Mouse (Mus musculus): ENCODE measurements around the gene F13b. TPM values are rescaled to one million over a fixed set of nuclear protein-coding genes. Genes with fewer than 3 reads are reported as not detected.

The F13b gene
- polyA plus RNA-seq, 1 experiment from 2014 or later, result not detected

GRCm38 (mm10) chr1:139494630-139495029, 6.9 kb upstream of the F13b start:
- H3K36me3 ChIP-seq (ENCODE audit: control insufficient read depth, insufficient read depth, low read length), result no peaks in the 10 kb centered on the region
- H3K4me3 ChIP-seq (ENCODE audit: low read depth, low read length), result no peak overlapping the region
- no peak overlapping the region for H3K27ac ChIP-seq (ENCODE audit: low read length)
- H3K9ac ChIP-seq (ENCODE audit: low read depth, low read length), result no peak overlapping the region
- H3K4me2 ChIP-seq (ENCODE audit: low read length), result no peak overlapping the region
- no peaks in the 10 kb centered on the region for H3K27me3 ChIP-seq (ENCODE audit: control insufficient read depth, insufficient read depth, low read depth, low read length)
- ATAC-seq, result no peak
- H3K4me1 ChIP-seq (ENCODE audit: control insufficient read depth, insufficient read depth, low read length), result no peaks in the 10 kb centered on the region
- no peaks in the 10 kb centered on the region for H3K9me3 ChIP-seq (replicated peaks; ENCODE audit: control insufficient read depth, low read length, poor library complexity, severe bottlenecking)
- WGBS, result 55% methylated on average over 3 of the region's 3 CpGs

GRCm38 (mm10) chr1:139495408-139495807, 6.1 kb upstream of the F13b start:
- 97% methylated on average over 2 of the region's 2 CpGs for WGBS
- no peak for ATAC-seq

GRCm38 (mm10) chr1:139496212-139496611, 5.3 kb upstream of the F13b start:
- H3K4me2 ChIP-seq (ENCODE audit: low read length), result no peak overlapping the region
- H3K4me3 ChIP-seq (ENCODE audit: low read depth, low read length), result no peak overlapping the region
- H3K9ac ChIP-seq (ENCODE audit: low read depth, low read length), result no peak overlapping the region
- no peaks in the 10 kb centered on the region for H3K27me3 ChIP-seq (ENCODE audit: control insufficient read depth, insufficient read depth, low read depth, low read length)
- no peaks in the 10 kb centered on the region for H3K4me1 ChIP-seq (ENCODE audit: control insufficient read depth, insufficient read depth, low read length)
- H3K36me3 ChIP-seq (ENCODE audit: control insufficient read depth, insufficient read depth, low read length), result no peaks in the 10 kb centered on the region
- no peak overlapping the region for H3K27ac ChIP-seq (ENCODE audit: low read length)
- no peak for ATAC-seq
- 85% methylated on average over 3 of the region's 3 CpGs for WGBS
- H3K9me3 ChIP-seq (replicated peaks; ENCODE audit: control insufficient read depth, low read length, poor library complexity, severe bottlenecking), result no peaks in the 10 kb centered on the region

More at GRCm38 (mm10) chr1:139495408-139495807, 6.1 kb upstream of the F13b start:
- Histone ChIP-seq H3K9me3 (replicated peaks; ENCODE audit: control insufficient read depth, low read length, poor library complexity, severe bottlenecking) (no peaks in the 10 kb centered on the region), H3K4me3 (ENCODE audit: low read depth, low read length) (no peak overlapping the region), H3K27me3 (ENCODE audit: control insufficient read depth, insufficient read depth, low read depth, low read length) (no peaks in the 10 kb centered on the region), H3K36me3 (ENCODE audit: control insufficient read depth, insufficient read depth, low read length) (no peaks in the 10 kb centered on the region), H3K27ac (ENCODE audit: low read length) (no peak overlapping the region), H3K9ac (ENCODE audit: low read depth, low read length) (no peak overlapping the region), H3K4me2 (ENCODE audit: low read length) (no peak overlapping the region), H3K4me1 (ENCODE audit: control insufficient read depth, insufficient read depth, low read length) (no peaks in the 10 kb centered on the region)

- no peak for ATAC-seq
- no peaks in the 10 kb centered on the region for H3K27me3 ChIP-seq (ENCODE audit: control insufficient read depth, insufficient read depth, low read depth, low read length)
- H3K4me3 ChIP-seq (ENCODE audit: low read depth, low read length), result no peak overlapping the region
- H3K27ac ChIP-seq (ENCODE audit: low read length), result no peak overlapping the region
- H3K4me2 ChIP-seq (ENCODE audit: low read length), result no peak overlapping the region
- H3K9ac ChIP-seq (ENCODE audit: low read depth, low read length), result no peak overlapping the region
- H3K9me3 ChIP-seq (replicated peaks; ENCODE audit: control insufficient read depth, low read length, poor library complexity, severe bottlenecking), result no peaks in the 10 kb centered on the region
- no peaks in the 10 kb centered on the region for H3K36me3 ChIP-seq (ENCODE audit: control insufficient read depth, insufficient read depth, low read length)
- H3K4me1 ChIP-seq (ENCODE audit: control insufficient read depth, insufficient read depth, low read length), result no peaks in the 10 kb centered on the region
Measured at GRCm38 (mm10) chr1:139499751-139500150, 1.8 kb upstream of the F13b start.

GRCm38 (mm10) chr1:139514556-139514955, 13.1 kb downstream of the F13b start:
- H3K27me3 ChIP-seq (ENCODE audit: control insufficient read depth, insufficient read depth, low read depth, low read length), result no peaks in the 10 kb centered on the region
- no peak overlapping the region for H3K4me3 ChIP-seq (ENCODE audit: low read depth, low read length)
- no peak overlapping the region for H3K9ac ChIP-seq (ENCODE audit: low read depth, low read length)
- H3K4me2 ChIP-seq (ENCODE audit: low read length), result no peak overlapping the region
- no peaks in the 10 kb centered on the region for H3K4me1 ChIP-seq (ENCODE audit: control insufficient read depth, insufficient read depth, low read length)
- H3K9me3 ChIP-seq (replicated peaks; ENCODE audit: control insufficient read depth, low read length, poor library complexity, severe bottlenecking), result no peaks in the 10 kb centered on the region
- no peak for ATAC-seq
- 93% methylated on average over 12 of the region's 12 CpGs for WGBS
- no peak overlapping the region for H3K27ac ChIP-seq (ENCODE audit: low read length)
- no peaks in the 10 kb centered on the region for H3K36me3 ChIP-seq (ENCODE audit: control insufficient read depth, insufficient read depth, low read length)

- Histone ChIP-seq H3K9me3 (replicated peaks; ENCODE audit: control insufficient read depth, low read length, poor library complexity, severe bottlenecking) (no peaks in the 10 kb centered on the region), H3K27ac (ENCODE audit: low read length) (no peak overlapping the region), H3K4me2 (ENCODE audit: low read length) (no peak overlapping the region), H3K4me1 (ENCODE audit: control insufficient read depth, insufficient read depth, low read length) (no peaks in the 10 kb centered on the region), H3K36me3 (ENCODE audit: control insufficient read depth, insufficient read depth, low read length) (no peaks in the 10 kb centered on the region), H3K4me3 (ENCODE audit: low read depth, low read length) (no peak overlapping the region), H3K9ac (ENCODE audit: low read depth, low read length) (no peak overlapping the region), H3K27me3 (ENCODE audit: control insufficient read depth, insufficient read depth, low read depth, low read length) (no peaks in the 10 kb centered on the region)
- ATAC-seq, result no peak
- 94% methylated on average over 1 of the region's 1 CpGs for whole genome bisulfite sequencing
Measured at GRCm38 (mm10) chr1:139548536-139548935, 47.0 kb downstream of the F13b start.

GRCm38 (mm10) chr1:139551311-139551710, 49.8 kb downstream of the F13b start:
- Histone ChIP-seq H3K4me2 (ENCODE audit: low read length) (no peak overlapping the region), H3K9me3 (replicated peaks; ENCODE audit: control insufficient read depth, low read length, poor library complexity, severe bottlenecking) (no peaks in the 10 kb centered on the region)
- WGBS, result 85% methylated on average over 1 of the region's 1 CpGs

GRCm38 (mm10) chr1:139560024-139560423, 58.5 kb downstream of the F13b start, which contains the start of gene Cfhr1:
Cfhr1 (minus strand) TSS chr1:139560272.
- ATAC-seq, result no peak
- H3K27me3 ChIP-seq (ENCODE audit: control insufficient read depth, insufficient read depth, low read depth, low read length), result no peaks in the 10 kb centered on the region
- 57% methylated on average over 1 of the region's 1 CpGs for WGBS
- no peak within 1 kb of the TSS for H3K27ac ChIP-seq (ENCODE audit: low read length)
- H3K4me1 ChIP-seq (ENCODE audit: control insufficient read depth, insufficient read depth, low read length), result no peaks in the 10 kb centered on the region
- H3K9ac ChIP-seq (ENCODE audit: low read depth, low read length), result no peak within 1 kb of the TSS
- H3K36me3 ChIP-seq (ENCODE audit: control insufficient read depth, insufficient read depth, low read length), result no peaks in the 10 kb centered on the region
- no peaks in the 10 kb centered on the region for H3K9me3 ChIP-seq (replicated peaks; ENCODE audit: control insufficient read depth, low read length, poor library complexity, severe bottlenecking)
- H3K4me3 ChIP-seq (ENCODE audit: low read depth, low read length), result no peak within 1 kb of the TSS
- H3K4me2 ChIP-seq (ENCODE audit: low read length), result no peak within 1 kb of the TSS

More at GRCm38 (mm10) chr1:139551311-139551710, 49.8 kb downstream of the F13b start:
- H3K9ac ChIP-seq (ENCODE audit: low read depth, low read length), result no peak overlapping the region
- no peak overlapping the region for H3K4me3 ChIP-seq (ENCODE audit: low read depth, low read length)
- H3K36me3 ChIP-seq (ENCODE audit: control insufficient read depth, insufficient read depth, low read length), result no peaks in the 10 kb centered on the region
- H3K4me1 ChIP-seq (ENCODE audit: control insufficient read depth, insufficient read depth, low read length), result no peaks in the 10 kb centered on the region
- H3K27ac ChIP-seq (ENCODE audit: low read length), result no peak overlapping the region
- H3K27me3 ChIP-seq (ENCODE audit: control insufficient read depth, insufficient read depth, low read depth, low read length), result no peaks in the 10 kb centered on the region
- ATAC-seq, result no peak
